Mouse (Mus musculus) layer of hippocampus, postnatal 25 days (tissue): ENCODE results near the gene Zfp276. TPM values are rescaled to one million over a fixed set of nuclear protein-coding genes. Genes with fewer than 3 reads are reported as not detected.
"Not testable (repeated sequence)": the region's sequence is repeated elsewhere in the genome, so short reads cannot be mapped to it uniquely, and the experiment has no call there.

Experiments used
- DNase-seq, 2 experiments: peaks; one replicate each; pipeline ENCODE4 v3.0.0; 2022; ENCODE audit warnings: mixed read lengths in 2 of 2, low spot score in 1 of 2; ENCODE audit errors: extremely low spot score in 1 of 2
- total RNA-seq, 2 experiments: library from RNA; stranded (reverse); gene quantifications; 2 replicates each; pipeline ENCODE4 v1.2.3; 2021

Gene Zfp276
- total RNA-seq, 2 experiments from 2014 or later: 19.1 to 23.7 TPM

DNA sequence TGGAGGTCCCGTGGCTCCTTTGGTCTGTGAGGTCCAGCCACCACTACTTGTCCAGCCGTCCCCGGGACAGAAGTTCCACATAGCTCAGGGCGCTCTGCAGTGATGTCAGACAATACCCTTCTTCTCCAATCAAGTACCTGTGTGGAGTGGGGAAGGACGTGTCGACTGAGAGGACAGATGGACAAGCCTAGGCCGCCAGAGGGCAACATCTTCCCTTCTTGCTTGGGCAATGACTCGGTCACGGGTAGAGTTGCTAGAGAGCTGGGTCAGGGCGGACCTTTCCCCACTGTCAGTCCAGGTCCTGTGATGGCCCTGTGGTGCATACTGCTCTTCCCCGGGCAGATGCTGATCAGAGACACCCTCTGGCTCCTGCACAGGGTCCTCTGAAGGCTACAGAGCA, 10.9 kb upstream of the Zfp276 start:
- no peak for DNase-seq

DNA sequence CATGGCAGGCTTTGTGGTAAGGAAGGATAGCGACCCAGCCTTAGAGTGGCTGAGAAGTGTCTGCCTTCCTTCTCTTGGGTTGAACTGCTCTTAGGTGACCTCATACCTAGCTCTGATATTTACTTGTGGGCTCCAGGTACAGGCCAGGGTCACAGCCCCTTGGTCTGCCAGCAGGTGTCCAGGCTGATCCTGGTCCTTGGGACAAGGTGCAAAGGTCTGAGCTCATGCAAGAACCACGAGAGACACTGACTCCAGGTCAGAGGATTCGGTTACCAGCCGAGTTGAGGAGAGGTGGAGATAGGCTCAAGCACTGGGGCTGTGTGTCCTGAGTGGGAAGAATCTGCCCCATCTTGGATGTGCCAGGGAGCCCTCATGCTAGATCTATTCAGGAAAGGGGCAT, 9.6 kb upstream of the Zfp276 start:
- no peak for DNase-seq

DNA sequence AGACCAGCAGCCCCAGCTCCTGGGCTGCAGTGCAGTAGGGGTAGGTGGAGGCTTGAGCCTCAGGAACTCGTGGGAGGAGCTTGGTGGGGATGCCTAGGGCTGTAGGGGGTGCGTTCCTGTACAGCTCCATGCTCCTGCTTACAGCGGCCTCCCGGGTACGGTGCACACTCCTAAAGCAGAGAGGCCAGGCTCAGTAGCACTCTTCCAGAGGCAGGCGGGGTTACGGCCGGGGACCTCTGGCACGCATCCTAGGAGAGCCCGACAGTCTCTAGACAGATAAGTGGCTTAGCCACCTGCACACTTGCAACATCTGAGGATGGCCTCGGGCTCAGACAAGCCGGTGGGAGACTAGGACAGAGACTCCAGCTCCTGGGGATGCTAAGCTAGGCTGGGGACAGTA, 8.5 kb upstream of the Zfp276 start:
- no peak for DNase-seq

DNA sequence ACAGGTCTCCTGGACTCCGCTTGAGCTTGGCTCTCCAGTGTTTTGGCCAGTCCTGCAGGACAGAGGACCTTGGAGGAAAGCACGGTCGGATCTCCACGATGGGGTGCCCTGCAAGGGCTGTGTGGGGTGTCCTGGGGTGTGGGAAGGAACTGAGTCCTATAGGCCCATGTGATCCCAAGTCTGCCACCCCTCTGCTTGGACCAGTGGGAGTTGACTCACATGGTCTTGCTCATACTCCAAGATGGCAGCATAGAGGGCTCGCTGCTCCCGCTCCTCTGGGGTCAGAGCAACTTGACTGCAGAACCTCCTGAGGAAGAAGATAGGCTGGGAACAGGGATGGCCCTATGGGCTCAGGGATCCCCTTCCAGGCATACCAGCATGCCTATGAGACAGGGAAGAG, 6.2 kb upstream of the Zfp276 start:
- no peak for DNase-seq

DNA sequence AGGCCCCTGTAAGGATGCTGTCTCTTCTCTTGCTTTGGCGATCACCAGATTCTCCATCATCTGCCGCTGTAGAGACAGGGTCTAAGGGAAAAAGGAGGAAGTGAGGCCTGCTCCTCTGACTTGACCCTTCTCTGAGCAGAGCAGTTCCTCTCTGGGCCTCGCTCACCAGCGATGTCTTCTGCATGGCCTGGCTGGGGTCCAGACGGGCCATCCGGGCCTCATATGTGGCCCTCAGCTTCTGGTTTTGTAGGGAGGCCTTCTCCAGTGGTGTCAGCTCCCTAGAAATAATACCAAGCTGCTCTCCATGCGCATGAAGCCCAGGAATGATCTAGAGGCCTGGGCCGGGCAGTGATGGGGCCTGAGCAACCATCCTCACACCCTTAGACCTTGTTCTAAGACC, 5.4 kb upstream of the Zfp276 start:
- no peak for DNase-seq

DNA sequence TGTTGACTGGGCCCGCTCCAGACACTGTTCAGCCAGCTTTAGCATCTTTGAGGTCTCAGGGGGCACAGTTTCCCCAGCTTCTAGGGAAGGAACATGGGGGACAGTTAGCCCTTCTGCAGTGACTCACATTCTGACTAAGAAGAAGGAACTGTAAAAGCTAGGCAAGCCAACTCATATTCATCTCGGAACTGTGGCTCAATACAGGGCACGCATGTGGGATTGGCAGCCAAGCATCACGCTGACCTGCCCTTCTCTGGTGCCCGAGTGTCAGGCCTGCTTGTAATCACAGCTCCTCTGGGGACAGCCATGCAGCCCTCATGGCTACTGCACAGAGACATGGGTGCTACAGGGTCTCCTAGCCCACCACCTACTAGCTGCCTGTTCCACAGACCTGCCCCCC, 3.1 kb upstream of the Zfp276 start:
- no peak for DNase-seq

DNA sequence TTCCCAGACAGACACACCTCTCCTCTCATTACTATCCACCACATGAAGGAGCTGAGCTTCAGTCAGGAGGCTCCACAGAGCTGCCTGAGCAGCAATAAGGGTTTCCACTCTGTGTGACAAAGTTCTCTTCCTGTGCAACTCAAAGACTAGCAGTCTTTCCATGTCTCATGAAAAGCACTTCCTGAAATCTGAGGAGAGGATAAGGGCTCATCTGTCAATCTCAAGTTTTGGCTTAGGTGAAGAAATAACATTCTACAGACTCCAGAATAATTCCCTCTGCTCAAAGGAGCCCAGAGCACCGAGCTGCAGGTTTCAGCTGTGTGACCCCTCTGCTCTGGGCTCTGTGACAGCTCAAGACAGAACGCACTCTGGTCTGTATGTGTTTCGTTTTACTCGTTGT, 1.1 kb upstream of the Zfp276 start:
- no peak for DNase-seq

DNA sequence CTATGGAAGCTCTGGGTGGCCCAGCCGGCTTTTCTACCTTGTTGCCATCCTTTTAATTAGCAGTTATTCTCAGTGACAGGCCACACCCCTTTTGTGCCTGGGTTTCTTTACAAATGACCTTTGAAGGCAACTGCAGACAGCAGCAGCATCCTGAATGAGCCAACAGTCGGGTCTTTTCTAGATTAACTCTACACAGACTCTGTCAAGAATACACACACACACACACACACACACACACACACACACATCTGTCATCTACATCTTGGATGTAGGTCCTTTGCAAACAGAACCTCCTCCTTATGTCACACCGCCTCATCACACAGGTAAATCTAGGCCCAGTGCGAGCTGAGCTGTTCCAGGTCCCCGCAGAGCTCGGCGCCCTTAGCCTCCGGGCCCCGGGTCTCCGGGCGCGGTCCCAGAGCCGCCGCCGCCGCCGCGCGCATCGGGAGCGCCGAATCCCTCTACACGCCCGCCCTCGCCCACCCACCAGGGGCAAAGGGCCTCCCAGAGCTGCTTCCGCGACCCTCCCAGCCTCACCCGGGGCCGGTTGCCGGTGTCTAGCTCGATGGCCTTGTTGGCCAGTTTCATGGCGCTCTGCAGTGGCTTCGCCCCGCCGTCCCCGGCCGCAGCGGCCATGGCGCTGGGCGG, 420 bp upstream of the Zfp276 start:
- DNase-seq: no peak

DNA sequence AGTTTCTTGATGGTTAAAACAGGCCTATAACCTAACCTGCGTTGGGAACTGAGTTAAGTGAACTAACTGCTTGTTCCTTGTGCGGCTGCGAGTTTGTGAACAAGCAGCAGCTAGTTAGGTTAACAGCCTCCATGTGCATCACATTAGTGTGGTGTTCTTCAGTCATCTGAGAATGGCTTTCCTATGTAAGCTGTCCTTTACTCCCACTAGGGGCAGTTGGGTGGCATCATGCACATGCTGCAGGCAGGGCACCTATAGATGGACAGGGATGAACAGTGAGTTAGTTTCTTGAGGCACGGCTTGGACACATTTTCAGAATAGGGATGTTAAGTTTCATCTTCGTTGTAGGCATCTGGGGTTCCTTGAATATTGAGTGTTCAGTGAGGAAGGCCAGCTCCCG, 1.2 kb downstream of the Zfp276 start:
- DNase-seq: no peak

DNA sequence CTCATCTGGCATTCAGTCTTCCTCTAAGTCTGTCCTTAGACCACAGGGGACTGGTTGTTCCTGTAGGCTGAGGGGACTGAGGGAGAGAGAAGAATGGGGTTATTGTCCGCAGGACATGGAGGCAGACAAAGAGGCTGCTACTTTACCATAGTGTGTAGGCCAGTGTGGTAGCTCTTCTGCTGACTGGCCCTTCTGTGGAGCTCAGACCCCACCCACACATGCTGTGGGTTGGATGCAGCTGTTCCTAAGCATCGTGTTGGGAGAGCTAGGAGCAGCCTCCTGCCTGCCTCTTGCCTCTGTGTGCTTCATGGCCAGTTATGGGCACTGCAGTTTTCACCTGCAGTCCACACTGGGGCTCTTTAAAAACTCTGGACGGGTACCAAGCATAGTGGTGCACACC, 3.1 kb downstream of the Zfp276 start:
- no peak for DNase-seq

DNA sequence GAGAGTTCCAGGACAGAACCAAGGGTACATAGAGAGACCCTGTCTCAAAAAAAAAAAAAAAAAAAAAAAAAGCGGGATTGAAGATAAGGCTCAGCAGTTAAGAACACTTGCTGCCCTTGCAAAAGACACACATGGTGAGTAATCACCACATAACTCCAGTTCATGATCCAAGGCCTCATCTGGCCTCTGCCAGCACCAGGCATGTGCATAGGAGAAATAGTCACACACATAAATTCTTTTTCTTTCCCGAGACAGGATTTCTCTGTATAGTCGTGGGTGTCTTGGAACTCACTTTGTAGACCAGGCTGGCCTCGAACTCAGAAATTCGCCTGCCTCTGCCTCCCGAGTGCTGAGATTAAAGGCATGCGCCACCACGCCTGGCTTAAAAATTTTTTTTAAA, 3.6 kb downstream of the Zfp276 start:
- DNase-seq: not testable (repeated sequence)

DNA sequence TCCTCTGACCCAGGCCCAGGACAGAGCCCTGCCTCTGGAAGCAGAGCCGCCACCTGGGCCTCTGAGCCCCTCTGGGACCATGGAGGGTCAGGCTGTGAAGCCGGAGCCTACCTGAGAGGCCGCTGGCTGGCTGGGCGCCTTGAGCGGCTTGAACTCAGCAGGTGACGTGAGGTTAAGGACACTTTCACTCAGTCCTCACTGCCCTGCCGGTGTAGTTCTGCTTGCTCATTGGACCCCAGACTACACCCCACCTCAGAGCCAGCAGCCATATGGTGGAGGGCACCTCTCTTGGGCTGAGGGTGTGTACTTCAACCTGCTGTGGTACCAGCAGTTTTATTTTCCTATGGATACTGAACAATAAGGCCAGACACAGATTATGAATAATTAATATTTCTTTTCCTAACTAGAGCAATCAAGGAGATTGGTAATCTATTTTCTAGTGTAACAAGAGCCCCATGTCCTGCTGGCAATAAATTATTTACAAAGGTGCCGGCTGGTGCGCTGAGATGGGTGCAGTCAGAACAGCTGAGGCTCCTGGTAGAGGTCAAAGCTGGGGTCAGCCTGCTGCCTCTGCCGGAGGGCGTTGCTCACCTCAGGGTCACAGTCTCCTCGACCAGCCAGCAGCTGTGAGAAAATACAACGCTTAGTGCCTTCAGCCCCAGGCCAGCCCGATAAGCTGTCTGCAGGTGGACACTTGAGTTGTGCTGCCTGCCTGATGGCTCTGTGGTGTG, 14.1 kb downstream of the Zfp276 start:
- DNase-seq: no peak

DNA sequence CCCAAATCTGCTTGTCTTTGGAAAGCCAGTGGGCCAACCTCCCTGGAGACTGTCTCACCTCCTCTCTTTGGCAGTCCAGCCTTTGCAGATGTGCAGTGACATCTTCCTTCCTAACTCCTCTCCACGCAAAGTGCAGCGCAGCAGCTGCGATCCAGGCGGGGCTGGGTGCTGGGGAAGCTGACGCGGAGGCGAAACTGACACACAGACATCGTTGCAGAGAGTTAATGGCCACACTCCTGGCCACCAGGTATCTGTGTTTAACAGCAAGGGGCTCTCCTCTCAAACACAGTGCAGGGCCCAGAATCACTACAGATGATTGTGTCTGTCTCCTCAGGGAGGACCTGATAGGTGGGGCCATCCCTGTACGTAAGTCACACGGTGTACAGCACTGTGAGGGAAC, 17.2 kb downstream of the Zfp276 start:
- DNase-seq: no peak

DNA sequence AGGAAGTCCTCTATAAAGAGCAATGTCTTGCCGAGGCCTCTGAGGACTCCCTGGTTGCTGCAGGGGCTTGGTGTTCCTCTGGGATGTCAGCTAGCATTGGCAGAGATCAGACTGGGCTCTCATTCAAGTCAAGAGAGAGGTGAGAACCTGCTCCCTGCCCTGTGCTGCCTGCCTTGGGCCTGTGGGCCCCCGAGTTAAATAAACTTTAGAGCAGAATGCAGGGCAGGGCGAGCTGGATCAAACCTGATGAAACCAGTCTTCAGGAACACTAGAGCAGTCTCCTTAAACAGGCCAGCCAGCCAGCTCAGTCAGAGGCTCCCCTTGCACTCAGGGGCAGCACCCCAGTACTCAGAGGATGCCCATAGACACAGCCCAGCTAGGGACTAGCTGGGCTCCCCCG, 17.9 kb downstream of the Zfp276 start:
- DNase-seq: no peak

DNA sequence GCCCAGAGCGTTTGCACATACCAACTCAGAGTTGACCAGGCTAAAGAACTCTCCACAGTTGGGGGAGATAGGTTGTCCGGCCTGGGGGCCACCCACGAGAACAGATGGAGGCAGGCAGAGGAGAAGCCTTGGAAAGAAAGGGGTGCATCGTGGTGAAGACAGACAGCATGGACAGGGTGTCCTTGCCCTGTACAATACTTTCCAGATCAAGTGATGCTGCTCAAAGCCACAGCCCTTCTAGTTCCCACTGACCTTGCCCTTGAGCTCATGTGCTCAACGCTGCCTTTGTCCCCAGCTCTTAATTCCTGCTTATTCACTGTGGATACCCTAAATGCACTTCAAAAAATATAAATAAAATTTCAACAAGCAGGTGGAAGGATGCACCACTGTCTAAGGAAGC, 20.5 kb downstream of the Zfp276 start:
- no peak for DNase-seq

DNA sequence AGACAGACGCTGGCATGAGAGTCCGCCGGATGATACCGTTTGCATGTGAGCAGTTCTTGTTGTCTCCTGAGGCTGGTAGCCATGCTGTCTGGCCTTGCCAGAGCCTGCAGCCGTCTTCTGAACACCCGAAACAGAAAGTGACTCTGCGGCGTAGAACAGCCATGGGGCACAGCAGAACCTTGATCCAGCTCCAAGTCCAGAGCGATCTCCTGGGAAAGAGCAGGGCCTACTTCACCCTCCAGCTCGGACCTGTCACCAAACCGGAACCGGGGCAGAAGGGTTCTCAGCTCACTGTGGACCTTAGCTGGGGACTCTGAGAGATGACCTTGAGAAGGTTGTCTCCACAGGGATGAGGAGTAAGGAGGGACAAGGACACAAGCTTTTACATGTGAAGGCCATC, 21.1 kb downstream of the Zfp276 start:
- no peak for DNase-seq

DNA sequence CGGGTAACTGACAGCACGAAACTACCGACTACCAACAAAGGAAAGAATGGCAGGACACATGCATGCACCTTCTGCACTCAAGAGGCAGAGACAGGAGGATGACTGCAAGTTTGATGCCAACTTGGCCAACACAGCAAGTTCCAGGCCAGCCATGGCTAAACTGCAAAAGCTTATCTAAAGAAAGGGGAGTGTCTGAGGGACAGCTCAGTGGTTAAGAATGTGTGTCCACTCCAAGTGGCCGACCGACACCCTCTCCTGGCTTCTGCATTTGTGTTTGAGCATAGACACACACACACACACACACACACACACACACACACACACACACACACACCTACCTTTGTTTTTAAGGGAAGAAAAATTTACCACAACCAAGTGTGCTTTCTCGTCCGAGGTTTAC, 24.4 kb downstream of the Zfp276 start:
- no peak for DNase-seq

DNA sequence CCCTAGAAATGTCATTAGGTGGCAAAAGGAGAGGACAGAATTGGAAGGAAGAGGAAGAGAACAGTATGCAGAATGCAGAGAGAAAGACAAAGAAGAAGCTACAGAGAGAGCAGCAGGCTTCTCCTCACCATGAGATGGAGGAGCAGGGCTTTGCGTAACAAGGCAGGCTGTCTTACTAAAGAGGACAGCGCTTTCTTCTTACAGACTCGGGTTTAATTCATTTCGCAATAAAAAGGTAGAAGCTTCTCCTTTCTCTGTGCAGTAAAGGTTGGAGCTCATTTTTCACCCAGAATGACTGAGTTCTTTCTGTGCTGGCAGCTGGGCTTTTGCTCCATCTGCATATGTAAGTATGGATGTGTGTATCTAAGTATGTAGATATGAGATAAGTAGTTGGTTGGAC, 25.8 kb downstream of the Zfp276 start:
- DNase-seq: no peak

DNA sequence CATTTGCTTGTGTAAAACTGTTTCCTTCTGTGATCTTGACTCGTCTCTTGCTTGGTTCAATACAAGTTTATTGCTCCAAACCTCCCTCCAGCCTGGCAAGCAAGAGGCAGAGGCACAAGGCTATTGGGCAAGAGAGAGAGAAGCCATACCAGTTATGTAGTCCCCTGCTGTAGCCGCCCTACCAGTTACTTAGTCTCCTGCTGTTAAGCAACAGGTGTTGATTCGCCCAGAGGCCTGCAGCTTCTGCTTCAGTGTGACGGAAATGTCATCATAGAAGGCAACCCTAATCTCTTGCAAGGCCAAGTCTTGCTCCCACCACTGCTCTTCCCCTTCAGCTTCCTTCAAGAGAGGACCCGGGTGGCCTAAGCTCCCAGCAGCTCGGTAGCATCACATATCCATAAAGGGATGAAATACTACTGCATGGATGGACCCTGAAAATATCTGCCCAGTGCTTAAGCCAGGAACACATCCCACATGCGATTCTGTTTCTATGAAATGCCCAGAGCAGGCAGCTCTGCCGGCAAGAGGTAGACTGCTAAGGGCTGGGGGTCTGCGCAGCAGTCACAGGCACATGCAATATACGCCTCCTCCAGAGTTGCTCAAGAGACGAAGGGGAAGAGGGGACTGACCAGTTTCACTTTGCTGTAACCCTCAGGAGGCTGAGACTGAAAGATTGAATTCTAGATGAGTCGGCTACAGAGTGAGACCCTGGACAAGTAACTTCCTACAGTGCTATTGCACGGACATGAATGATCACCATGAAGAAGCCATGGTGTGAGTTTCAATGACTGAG, 26.5 kb downstream of the Zfp276 start:
- DNase-seq: no peak

DNA sequence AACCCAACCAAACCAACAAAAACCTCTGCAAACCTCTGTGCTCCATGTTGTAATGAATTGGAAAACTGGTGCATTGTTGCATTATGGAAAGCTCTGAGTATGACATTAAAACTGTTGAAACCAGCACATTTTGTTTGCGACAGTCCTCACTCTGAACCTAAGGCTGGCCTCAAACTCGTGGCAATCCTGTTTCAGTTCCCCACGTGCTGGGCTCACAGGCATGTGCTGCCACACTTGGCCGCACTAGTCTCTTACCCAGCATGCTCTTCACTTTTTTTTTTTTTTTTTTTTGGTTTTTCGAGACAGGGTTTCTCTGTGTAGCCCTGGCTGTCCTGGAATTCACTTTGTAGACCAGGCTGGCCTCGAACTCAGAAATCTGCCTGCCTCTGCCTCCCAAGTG, 29.0 kb downstream of the Zfp276 start:
- not testable (repeated sequence) for DNase-seq

DNA sequence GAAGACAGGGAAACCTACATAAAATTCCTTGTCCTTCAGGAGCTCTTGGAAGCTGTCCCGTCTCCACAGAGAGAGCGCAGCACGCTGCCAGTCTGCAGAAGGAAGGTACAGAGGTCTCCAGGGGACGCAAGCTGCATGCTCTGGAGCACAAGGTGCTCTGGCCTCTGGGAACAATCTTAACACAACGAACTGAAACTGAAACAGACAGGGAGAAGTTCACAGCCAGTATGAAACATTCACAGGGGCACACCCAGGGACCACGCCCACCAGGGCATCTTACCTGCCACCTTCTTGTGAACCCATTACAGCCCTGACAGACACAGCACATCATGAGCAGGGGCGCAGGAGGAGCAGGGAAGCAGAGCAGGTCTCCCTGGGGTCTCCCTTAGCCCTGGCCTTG, 30.0 kb downstream of the Zfp276 start:
- no peak for DNase-seq

DNA sequence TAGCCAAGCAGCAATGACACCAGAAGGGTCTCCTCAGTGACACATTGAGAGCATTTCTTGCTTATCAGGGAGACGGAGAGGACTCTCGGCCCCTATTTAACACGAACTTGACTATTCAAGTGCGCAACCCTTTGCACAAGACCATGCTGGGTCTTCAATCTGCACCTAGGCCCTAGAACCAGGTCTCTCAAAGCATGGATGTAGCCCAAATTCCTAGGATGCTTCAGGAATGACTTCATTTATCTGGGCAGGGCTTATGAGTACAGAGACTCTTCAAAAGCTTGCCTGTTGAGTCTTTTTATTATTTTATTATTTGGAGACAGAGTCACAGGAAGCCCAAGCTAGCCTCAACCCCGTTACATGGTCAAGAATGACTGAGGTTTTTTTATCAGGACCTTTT, 30.5 kb downstream of the Zfp276 start:
- no peak for DNase-seq
